Mouse (Mus musculus) forebrain, embryonic 11.5 days (tissue): Measurements from ENCODE around the gene Sdf2. TPM values are rescaled to one million over a fixed set of nuclear protein-coding genes. Genes with fewer than 3 reads are reported as not detected.

Source experiments
- polyA plus RNA-seq: library from polyadenylated mRNA; unstranded; fragments of >200 nt; fragmentation: Nextera tagmentation; extraction: Ambion mirVana; gene quantifications from 2 replicates; pipeline ENCODE4 v1.2.1, GENCODE M21; 2014

Gene Sdf2
- polyA plus RNA-seq, 1 experiment from 2014 or later = 41.0 TPM

Other genes starting within 250 kb of the Sdf2 start
- gene Dhrs13, start 213.5 kb upstream of the Sdf2 start, polyA plus RNA-seq = 18.8 and 22.1 TPM in 2 replicates
- 71.2 and 74.2 TPM in 2 replicates for gene Flot2, start 207.8 kb upstream of the Sdf2 start, polyA plus RNA-seq
- 39.4 and 41.8 TPM in 2 replicates for gene Eral1, start 165.4 kb upstream of the Sdf2 start, polyA plus RNA-seq
- 31.3 and 34.4 TPM in 2 replicates for gene Fam222b, start 151.1 kb upstream of the Sdf2 start, polyA plus RNA-seq
- gene Traf4, start 80.2 kb upstream of the Sdf2 start, polyA plus RNA-seq = 77.7 and 79.6 TPM in 2 replicates
- 7.6 and 9.6 TPM in 2 replicates for gene Nek8, start 69.1 kb upstream of the Sdf2 start, polyA plus RNA-seq
- gene Tlcd1, start 69.0 kb upstream of the Sdf2 start, polyA plus RNA-seq = 7.1 and 9.9 TPM in 2 replicates
- 1,094 and 1,161 TPM in 2 replicates for gene Rpl23a, start 62.2 kb upstream of the Sdf2 start, polyA plus RNA-seq
- 54.7 and 58.8 TPM in 2 replicates for gene Rab34, start 57.3 kb upstream of the Sdf2 start, polyA plus RNA-seq
- gene Proca1, start 52.4 kb upstream of the Sdf2 start, polyA plus RNA-seq = 1.4 and 1.6 TPM in 2 replicates
- gene Supt6, start 241 bp downstream of the Sdf2 start, polyA plus RNA-seq = 33.7 and 34.0 TPM in 2 replicates
- 75.1 and 84.6 TPM in 2 replicates for gene 2610507B11Rik, start 16.0 kb downstream of the Sdf2 start, polyA plus RNA-seq
- 0.21 and 0.87 TPM in 2 replicates for gene BC030499, start 45.1 kb downstream of the Sdf2 start, polyA plus RNA-seq
- gene Spag5, start 55.8 kb downstream of the Sdf2 start, polyA plus RNA-seq = 75.5 and 76.1 TPM in 2 replicates
- gene Aldoc, start 77.2 kb downstream of the Sdf2 start, polyA plus RNA-seq = 3.3 and 7.4 TPM in 2 replicates
- 69.6 and 70.3 TPM in 2 replicates for gene Pigs, start 82.7 kb downstream of the Sdf2 start, polyA plus RNA-seq
- 73.2 and 77.4 TPM in 2 replicates for gene Unc119, start 97.7 kb downstream of the Sdf2 start, polyA plus RNA-seq
- not detected in 2 replicates for gene Foxn1, start 140.8 kb downstream of the Sdf2 start, polyA plus RNA-seq
- gene Slc13a2, start 176.5 kb downstream of the Sdf2 start, polyA plus RNA-seq = not detected in 2 replicates
- gene Slc46a1, start 220.0 kb downstream of the Sdf2 start, polyA plus RNA-seq = 18.4 TPM in 2 replicates